Mouse (Mus musculus) embryo, embryonic 10.5 days (tissue): Measurements from ENCODE around the gene Mxd3.

Experiments
- DNase-seq: peaks from one replicate; pipeline ENCODE4 v3.0.0-alpha.2; 2015; ENCODE audit warnings: low spot score

The Mxd3 gene

GRCm38 (mm10) chr13:55329683-55330566 lies at the start of gene Mxd3:
Gene Mxd3 (minus strand): TSS chr13:55329823.
- DNase-seq, result peak; percentile 93

- DNase-seq, result peak; percentile 10
These were observed 49.4 kb upstream of the Mxd3 start for GRCm38 (mm10) chr13:55378907-55379580.

- no peak for DNase-seq
These were observed 46.3 kb upstream of the Mxd3 start for GRCm38 (mm10) chr13:55375877-55376276.

- DNase-seq, result no peak
These were observed 44.7 kb upstream of the Mxd3 start for GRCm38 (mm10) chr13:55374206-55374924.

GRCm38 (mm10) chr13:55371740-55372139 lies 42.1 kb upstream of the Mxd3 start:
- no peak for DNase-seq

GRCm38 (mm10) chr13:55371007-55371681 lies 41.5 kb upstream of the Mxd3 start:
- no peak for DNase-seq

- DNase-seq, result no peak
These were observed 40.6 kb upstream of the Mxd3 start for GRCm38 (mm10) chr13:55370234-55370633.

GRCm38 (mm10) chr13:55369531-55370114 lies 40.0 kb upstream of the Mxd3 start, which contains the start of gene Rgs14:
Gene Rgs14 (plus strand): TSS chr13:55369732.
- no peak for DNase-seq

GRCm38 (mm10) chr13:55368401-55368800 lies 38.8 kb upstream of the Mxd3 start:
- no peak for DNase-seq

- DNase-seq, result peak; percentile 99
These were observed 32.9 kb upstream of the Mxd3 start, which contains the start of gene Lman2 for GRCm38 (mm10) chr13:55362453-55363060. Gene Lman2 (minus strand): TSS chr13:55362783.

GRCm38 (mm10) chr13:55361974-55362452 lies 32.4 kb upstream of the Mxd3 start:
- DNase-seq, result no peak

GRCm38 (mm10) chr13:55361145-55361544 lies 31.5 kb upstream of the Mxd3 start:
- no peak for DNase-seq

- DNase-seq, result no peak
These were observed 17.1 kb upstream of the Mxd3 start for GRCm38 (mm10) chr13:55346745-55347144.

GRCm38 (mm10) chr13:55344286-55344685 lies 14.7 kb upstream of the Mxd3 start:
- no peak for DNase-seq

GRCm38 (mm10) chr13:55342469-55342868 lies 12.8 kb upstream of the Mxd3 start:
- no peak for DNase-seq

- DNase-seq, result no peak
These were observed 9.6 kb upstream of the Mxd3 start for GRCm38 (mm10) chr13:55339259-55339658.

- no peak for DNase-seq
These were observed 8.8 kb upstream of the Mxd3 start for GRCm38 (mm10) chr13:55338131-55339054.

- DNase-seq, result no peak
These were observed 7.8 kb upstream of the Mxd3 start for GRCm38 (mm10) chr13:55337341-55337975.

GRCm38 (mm10) chr13:55335701-55336100 lies 6.1 kb upstream of the Mxd3 start:
- DNase-seq, result no peak
